Mouse (Mus musculus) stomach, postnatal 0 days (tissue): ENCODE results near the gene Cwc22.

Source experiments
- CTCF ChIP-seq: IDR thresholded peaks from 2 replicates; pipeline ENCODE4 v1.5.1; 2016; ENCODE audit warnings: antibody characterized with exemption, low read depth, mild to moderate bottlenecking, moderate library complexity
- EP300 ChIP-seq: optimal IDR thresholded peaks from 2 replicates; pipeline ENCODE3; 2016; ENCODE audit warnings: antibody characterized with exemption

DNA sequence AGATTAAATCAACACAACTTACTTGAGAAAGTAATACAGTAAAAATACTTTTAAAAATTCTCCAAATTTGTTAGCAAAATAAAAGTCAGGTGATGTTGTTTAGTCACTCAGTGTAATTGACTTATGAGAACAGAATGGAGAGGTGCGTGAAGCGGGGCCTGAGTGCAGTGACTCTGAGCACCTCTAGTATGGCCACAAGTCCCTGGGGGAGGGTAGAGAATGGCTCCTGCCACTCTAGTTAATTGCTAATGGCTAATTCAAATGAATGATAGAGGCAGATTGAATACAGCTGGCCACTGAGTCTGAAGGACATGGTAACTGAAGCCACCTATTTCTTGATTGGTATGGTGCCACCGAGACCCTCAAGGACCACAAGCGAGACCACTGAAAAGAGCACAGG, 12.0 kb downstream of the Cwc22 start:
- no peak for TF ChIP-seq CTCF
- TF ChIP-seq EP300: no peak
